Mouse (Mus musculus) activated CD4-positive, CD25-positive, alpha-beta regulatory T cell, adult 4 months (primary cell): ENCODE measurements around the gene Mmadhc. TPM values are rescaled to one million over a fixed set of nuclear protein-coding genes. Genes with fewer than 3 reads are reported as not detected.

Source experiments
- ATAC-seq: one replicate; pipeline ENCODE4 v1.8.0; 2017
- polyA plus RNA-seq, 2 experiments: library from polyadenylated mRNA; unstranded; fragments of 100-300 nt; shearing (Covaris generic); gene quantifications; one replicate each; pipeline ENCODE4 v1.2.1; 2017

Mmadhc gene
- polyA plus RNA-seq, 2 experiments from 2014 or later = 50.8 to 53.9 TPM

DNA sequence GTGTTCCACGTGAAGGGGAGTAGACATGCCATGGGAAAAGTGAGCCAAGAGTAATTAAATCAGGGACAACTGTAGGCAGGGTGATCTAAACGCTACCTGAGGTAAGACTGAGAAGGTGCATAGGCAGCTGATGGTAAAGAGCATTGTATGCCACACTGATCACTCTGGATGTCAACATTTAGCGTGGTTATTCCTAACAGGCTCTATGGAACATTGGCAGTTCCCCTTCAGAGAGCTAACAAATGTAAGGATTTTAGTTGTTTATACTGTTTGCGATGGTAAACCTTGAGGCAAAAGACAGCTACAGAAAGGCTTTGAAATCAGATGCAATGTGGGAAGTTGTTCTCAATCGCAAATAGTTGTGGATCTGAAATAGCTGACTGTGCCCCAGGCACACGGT lies 32.5 kb downstream of the Mmadhc start:
- no peak for ATAC-seq

DNA sequence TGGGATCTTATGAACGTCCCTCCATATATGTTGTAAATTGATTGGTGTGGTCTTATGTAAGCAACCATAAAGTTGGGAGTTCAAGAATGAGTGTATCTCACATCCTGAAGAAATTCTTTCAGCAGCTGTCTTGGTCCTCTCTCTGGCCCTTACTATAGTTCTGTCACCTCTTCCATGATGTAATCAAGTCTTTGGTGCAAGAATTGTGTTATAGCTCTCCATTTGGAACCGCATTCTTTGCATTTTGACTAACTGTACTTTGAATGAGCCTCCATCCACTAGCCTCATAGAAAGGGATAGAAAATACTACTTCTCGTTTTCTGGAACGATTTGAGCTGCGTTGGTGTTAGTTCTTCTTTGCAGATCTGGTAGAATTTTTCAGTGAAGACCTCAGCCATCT lies 41.6 kb downstream of the Mmadhc start:
- no peak for ATAC-seq

DNA sequence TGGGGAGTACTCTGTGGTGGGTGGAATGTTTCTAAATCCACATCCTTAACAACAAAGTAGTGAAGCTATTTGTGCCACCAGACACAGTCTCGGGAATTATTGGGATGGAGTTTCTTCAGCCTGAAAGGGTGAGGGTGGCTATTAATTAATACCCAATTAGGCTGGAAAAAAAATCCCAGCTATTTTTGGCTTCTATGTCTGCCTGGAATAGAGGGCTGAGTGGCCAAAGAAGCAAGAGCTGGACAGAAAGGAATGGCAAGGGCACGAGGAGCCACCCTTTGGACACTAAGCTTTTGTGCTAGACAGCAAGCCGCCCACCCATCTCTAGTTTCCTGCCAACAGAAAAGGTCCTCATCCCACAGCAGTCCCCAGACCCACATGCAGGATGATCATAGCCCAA lies 48.0 kb downstream of the Mmadhc start:
- no peak for ATAC-seq

DNA sequence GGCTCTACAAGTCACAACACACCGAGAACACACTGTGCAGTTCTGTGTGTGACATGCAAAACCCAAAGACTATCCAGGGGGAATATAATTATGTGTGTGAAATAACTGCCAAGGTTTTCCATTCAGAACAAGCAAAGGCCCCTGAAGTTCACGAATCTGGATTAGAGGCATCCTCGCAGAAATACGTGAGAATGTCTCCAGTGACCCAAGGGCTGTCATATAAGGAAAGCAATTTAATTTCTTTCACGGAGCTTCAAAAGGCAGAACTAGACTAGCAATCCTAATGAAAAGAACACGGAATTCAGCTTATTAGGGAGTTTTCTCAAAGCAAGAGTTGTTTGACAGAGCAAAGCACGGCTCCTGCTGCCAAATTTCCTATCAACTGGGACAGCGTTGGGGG lies 63.1 kb downstream of the Mmadhc start:
- ATAC-seq = no peak

Other genes starting within 250 kb of the Mmadhc start
- gene Lypd6, start 230.4 kb downstream of the Mmadhc start, polyA plus RNA-seq = not detected